Mouse (Mus musculus) thymus, postnatal 4 days (tissue): Measurements from ENCODE around the gene Wbp2.
"Not testable (repeated sequence)": the region's sequence is repeated elsewhere in the genome, so short reads cannot be mapped to it uniquely, and the experiment has no call there.

Experiments
- DNase-seq: peaks from one replicate; pipeline ENCODE4 v3.0.0; 2021

The Wbp2 gene

DNA sequence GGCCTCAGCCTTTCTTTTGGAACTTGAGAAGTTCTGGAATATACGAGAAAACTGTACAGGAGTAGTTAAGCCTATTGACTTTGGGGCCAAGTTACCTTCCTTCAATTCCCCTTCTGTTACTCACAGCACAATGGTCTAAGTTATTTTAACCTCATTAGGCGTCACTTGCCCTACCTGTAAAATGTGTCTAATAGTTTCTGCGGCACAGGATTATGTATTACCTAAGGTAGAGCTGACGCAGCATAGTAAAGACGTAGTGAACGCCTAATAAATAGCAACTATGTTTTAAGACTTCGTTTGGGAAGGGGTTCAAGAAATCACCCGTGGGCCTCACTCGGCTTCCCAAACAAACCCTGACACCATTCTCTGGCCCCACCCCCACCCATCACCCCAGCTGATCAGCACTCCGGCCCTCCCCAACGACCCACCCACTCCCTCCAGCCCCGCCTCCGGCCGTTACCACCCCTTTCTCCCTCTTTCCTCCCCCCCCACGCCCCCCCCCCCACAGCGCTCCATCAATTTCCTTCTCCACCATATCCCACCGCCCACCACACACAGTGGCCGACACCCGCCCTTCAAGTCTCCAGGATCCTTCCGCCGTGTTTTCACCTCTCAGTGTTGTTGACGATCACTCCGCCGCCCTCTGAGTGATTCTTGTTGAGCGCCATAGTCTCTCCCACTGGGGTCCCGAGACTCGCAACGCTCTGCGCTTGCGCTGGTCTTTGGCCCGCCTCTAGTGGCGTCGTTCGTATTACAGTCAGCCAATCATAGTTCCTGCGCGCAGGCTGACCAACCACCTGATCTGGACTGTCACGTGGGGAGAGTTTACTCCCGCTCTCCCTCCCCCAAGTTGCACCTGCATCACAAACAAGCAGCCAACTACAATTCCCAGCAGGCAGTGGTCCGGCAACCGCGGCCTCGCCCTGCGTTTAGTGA is at the start of gene Wbp2:
Gene Wbp2, minus strand, starts transcription at position 738 of the 936 bp plus-strand sequence.
- peak; percentile 97 for DNase-seq

DNA sequence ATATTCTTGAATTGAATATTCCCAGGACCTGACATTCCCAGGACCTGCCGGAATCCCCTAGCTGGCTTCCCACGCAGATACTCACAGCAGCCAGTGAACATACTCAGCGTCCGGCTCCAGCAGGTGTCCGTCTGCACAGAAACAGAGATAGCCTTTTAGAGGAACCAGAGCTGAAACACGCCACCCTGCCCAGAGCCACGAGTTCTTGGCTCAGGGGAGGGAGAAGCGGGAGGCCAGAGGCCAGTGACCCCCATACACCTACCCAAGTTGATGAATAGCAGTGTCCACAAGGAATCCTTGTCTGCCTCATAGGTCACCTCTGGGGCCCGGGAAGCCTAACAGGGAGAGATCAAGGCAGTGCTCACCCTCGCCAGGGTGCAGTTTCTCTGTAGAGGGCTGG is 47.4 kb upstream of the Wbp2 start:
- DNase-seq, result no peak

DNA sequence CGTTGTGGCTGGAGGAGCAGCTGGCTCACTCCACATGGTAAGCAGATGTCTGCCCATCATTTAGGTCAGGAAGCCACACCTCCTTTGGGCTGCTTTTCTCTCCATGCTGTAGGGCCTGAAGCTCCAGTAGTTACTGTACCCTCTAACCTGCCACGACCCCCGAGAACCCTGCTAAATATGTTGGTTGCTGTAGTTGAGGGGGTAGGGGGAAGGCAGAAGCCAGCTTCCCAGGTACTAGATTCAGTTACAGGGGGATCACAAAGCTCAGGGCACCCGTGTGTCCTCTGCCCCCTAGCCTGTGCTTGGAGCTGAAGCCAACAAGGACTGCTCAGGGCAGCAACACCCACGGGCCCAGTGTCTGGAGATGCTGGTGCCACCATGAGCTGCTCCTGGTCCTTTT is 46.7 kb upstream of the Wbp2 start:
- no peak for DNase-seq

DNA sequence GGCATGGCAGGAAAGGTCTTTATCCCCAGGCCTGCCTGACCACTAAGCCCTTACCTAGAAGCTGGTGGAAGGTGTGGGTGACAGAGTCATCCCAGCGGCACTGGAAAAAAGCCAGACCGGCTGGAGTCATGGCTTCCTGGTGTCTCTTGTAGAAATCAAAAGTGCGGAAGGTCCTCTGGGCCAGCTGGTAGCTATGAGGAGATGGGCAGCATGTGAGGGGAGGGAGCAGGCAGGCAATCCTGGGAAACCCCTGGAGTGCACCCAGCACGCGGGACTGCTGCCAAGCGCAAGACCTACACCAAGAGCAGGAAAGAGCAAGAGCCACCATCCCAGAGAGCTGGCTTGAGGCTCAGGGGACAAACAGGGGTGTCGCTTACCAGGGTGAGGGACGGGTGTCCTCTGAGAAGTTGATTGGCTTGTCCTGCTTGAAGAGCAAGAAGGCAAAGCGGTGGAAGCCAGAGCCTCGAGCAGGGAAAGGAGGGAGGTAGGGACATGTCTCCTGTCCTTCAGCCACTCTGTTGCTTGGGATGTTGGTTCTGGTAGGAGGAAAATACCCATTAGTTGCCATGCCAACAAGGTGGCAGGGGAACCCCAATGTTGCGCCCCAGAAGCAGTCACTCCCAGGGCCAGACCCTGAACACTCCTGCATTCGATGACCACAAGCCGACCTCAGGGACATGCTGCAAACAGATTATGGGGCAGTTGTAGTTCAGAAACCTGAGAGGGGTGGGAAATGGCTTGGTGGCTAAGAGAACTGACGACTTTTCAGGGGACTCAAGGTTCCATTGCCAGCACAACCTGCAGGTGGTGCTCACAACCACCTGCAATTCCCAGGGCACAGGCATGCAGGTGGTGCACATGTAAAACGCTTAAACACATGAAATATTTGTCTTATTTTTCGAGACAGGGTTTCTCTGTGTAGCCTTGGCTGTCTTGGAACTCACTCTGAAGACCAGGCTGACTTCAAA is 45.9 kb upstream of the Wbp2 start:
- DNase-seq, result peak; percentile 48

DNA sequence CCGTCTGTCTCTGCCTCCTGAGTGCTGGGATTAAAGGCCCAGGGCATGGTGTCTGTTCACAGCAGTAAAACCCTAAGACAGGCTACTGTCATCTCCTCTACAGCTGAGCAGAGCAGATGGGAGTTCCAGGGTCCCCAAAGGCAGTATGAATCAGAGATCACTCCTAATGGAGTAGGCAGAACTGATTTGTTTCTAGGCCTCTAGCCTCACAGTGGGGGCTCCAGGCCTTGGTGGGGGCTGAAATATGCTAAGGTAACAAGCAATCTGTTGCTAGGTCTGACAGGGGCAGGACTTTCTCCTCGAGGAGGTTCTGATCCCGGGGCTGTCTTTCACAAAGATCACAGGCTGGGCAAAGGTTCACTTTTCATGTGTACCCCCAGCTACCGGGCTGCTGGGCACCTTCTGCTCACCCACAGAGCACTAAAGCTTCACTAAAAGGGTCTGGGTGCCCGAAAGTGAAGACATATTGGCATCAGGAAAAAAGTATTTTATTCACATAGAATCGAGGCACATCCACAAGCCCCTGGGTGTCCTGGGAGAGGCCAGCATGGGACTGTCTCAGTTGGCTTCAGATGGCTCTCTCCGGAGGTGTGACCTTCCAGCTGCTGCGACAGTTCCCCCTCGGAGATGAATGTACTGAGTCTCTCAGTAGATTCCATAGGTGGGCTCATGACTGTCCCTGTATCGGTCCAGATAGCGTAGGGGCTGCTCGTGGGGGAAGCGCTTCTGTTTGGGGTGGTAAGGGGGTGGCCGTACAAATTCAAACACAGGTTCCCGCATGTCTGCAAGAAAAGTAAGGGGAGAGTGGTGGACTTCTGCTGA is 44.8 kb upstream of the Wbp2 start:
- DNase-seq, result no peak

DNA sequence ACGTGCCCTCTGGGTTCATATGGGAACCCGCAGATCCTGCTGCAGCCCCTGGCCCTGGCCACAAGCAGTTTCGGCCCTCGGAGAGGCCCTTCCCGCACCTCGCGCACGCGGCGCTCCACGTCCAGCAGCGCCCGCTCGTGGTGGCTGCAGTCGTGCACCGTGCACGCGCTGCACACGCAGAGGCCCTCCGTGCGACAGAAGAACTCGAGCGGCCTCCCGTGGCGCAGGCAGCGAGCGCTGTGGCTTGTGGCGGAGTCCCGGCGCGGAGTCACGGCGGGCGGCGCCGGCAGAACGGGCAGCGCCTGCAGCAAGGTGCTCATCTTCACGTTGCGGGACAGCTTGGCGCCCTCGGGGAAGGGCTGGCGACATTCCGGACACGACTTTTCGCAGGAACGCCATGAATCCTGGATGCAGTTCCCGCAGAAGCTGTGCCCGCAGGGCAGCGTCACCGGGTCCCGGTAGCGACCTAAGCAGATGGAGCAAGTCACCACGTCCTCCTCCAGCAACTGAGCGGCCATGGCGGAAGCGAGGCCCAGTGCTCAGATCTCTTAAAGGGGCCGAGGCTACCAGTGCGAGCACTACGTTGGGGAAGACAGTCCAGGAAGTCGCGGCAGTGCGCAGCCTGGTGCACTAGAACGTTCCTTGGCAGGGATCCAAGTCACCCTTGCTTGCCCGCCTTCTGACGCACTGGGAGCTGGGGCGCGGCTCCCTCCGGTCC is 43.9 kb upstream of the Wbp2 start, which contains the start of gene Trim65:
Gene Trim65, minus strand, starts transcription at position 641 of the 718 bp plus-strand sequence.
- peak; percentile 93 for DNase-seq

DNA sequence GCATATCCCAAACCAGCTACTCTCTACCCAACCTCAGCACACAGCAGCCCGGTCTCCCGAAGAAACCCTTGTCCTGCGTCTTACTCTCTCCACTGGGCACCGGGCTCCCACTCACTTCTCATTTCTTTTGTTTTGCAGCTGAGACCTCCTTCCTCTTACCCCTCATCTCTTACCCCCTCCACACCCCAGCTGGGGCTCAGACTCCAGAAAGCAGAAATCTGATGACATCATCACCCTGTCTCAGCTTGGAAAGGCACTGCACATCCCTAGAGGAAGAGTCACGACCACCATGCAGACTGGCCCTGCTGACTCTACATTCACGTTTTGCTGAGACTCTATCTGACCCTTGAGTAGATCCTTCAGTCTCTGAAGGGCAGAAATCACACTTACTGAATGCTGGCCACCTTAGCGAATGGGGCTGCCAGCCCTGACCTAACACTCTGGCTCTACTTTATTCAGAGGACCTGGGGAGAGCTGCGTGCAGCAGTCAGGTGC is 43.2 kb upstream of the Wbp2 start:
- peak; percentile 51 for DNase-seq

DNA sequence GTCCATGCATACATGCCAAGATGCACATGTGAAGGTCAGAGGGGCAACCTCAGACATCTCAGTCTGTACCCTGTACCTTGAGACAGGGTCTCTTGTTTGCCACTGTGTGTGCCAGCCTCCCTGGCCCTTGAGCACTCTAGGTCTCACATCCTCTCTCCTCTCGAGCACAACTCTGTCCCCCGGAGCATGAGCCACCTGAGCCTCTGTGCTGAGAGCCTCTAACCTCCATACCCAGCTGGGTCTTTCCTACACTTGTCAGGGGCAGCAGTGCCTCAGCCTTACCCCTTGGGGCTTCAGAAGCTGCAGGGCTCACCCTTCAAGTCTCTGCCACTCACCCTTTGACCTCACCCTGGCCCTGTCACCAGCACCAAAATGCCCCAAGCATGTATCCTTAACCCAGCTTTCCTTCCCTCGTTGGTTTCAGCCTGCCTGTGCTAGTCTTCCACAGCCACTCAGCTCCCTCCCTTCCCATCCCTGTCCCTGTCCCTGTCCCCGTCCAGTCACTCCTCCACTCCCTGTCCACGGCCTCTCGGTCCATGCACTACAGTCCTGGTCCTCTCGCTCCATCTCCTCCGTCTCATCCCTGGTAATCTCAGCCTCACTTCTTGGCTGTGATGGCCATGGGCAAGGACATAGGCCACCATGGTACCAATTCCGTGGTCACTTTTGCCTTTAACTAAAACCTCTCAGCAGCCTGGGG is 42.4 kb upstream of the Wbp2 start:
- DNase-seq, result no peak

DNA sequence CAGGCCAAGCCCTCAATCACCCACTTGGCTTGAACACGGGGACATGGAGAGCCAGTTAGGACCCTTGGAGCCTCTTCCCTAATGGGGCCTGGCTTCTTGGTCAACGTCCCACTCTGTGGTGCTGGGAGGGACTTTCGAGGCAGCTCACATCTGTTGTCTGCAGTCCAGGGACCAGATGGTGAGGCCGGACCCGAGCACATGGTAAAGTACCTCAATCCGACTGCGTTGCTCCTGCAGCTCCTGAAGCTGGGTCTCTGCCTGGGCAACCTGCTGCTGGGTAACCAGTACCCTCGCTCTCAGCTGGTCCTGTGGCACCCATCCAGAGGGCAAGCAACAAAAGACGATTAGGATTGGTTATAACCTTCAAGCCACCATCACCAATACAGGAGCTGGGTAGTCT is 41.2 kb upstream of the Wbp2 start:
- DNase-seq, result no peak

DNA sequence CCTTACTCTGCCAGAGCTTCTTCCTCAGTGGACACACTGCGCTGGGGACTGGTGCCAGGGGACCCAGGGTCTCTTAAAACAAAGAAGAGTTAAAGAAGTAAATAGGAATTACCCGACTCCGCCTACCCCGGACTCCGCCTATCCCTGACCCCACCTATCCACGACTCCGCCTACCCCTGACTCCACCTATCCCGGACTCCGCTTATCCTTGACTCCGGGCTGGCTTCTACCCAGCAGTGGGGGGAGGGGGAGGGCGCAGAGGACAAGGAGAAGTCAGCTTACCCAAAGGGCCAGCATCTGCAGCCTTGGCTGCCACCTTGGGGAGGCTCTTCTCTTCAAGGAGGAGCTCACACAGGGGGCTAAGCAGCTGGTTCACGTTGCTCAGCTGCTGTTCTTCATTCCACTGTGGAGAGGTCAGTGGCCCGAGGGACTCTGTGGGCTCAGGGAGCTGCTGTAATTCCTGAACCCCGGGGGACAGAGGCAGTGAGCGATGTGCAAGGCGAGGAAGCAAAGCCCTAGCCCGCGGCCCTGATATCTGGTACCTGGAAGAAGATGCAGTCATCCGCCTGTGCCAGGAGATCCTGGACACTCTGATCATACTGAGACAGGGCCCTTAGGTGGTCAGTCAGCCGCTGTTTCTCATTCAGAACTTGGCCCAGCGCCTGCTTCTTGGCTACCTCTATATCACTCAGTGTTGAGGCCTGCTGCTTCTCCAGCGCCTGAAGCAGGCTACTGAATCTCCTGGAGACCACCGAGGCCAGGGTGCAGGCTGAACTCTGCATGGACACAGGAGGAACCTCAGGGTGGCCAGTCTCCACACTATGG is 40.6 kb upstream of the Wbp2 start, which contains the start of gene Trim47:
Gene Trim47, minus strand, starts transcription at position 55 of the 825 bp plus-strand sequence.
- no peak for DNase-seq

DNA sequence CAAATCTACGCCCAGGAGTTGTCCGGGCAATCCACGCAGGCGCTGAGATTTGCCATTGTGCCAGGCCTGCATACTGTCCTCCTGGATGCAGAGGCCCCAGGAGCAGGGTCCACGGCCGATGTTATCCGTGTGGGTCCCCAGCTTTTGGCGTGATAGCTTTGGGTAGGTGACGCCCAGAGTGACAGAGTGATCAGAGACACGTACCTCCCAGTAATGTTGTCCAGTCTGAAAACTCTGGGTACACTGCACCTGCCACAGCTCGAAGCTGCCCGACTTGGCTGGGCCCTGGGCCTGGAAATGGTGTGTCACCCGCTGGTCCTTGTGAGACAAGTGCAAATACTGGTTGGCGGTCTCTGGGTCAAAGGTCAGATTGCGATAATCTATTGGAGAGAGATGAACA is 39.5 kb upstream of the Wbp2 start:
- DNase-seq, result no peak

DNA sequence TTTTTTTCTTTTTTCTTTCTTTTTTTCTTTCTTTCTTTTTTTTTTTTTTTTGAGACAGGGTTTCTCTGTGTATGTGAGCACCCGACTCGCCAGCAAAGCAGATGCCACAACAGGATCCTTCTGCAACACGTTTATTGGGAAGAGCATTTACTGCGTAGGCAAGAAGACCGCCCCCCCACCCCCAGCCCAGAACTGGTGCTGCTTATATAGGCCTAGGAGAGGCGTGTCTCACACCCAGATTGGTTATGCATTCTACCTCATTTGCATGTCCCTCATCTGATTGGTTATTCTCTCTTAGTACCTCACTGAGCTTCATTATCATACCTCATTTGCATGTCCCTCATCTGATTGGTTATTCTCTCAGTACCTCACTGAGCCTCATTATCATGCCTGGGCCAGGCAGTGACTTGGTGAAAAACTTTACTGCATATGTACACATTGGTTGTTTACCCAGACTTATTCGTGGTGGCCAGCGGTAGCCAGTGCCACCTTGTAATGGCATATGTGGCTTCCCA is 35.0 kb upstream of the Wbp2 start:
- DNase-seq, result not testable (repeated sequence)

DNA sequence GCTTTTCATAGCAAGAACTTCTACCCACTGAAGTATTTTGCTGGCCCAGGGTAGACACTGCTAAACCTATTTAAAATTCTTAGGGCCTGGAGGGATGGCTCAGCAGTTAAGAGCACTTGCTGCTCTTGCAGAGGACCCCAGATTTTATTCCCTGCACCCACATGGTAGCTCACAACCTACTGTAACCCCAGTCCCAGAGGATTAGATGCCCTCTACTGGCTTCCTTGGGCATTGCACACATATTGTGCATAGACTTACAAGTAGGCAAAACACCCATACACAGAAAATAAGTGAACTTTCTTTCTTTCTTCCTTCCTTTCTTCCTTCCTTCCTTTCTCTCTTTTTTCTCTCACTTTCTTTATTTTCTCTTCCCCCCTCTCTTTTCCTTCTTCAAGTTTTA is 31.0 kb upstream of the Wbp2 start:
- DNase-seq, result peak; percentile 66

DNA sequence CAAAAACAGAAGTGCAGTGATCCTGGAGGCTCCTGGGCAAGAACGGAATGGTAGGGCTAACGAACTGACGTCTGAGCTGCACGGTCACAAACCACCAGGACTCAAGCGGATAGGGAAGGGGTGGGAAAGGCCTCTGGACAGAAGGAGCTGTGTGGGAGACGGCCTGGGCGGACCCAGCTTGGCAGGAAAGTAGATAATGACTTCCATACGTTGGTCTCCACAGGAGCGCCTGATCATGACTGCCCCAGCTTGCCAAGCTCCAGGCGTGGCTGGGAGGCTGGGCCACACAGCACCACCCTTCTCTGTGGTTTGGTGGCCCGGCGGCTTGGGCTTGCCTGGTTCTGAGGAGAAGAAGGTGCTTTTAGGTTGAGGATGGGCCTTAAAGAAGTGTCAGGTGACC is 30.4 kb upstream of the Wbp2 start:
- DNase-seq, result no peak

DNA sequence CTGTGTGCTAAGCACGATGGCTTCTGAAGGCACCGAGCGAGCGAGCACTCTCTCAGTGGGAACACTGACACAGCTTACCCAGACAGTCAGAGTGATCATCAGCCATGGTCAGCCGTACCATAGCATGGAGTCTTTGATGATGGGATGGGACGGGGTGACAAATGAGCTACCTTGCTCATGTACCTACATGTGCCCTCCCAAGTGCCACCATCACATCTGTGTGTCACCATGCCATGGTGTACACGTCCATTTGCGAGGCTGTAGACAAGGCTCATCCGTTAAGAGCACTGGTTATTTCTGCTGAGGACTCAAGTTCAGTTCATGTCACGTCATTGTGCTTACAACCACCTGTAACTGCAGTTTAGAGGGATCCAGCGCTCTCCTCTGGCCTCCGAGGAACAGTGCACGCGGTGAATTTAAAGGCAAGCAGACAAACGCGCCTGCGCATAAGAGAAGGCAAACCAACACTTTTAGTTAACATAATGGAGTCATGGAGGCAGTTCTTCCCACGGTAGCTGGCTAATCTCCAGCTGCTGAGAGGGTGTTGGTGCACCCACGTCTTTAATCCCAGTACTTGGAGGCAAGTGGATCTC is 24.9 kb upstream of the Wbp2 start:
- DNase-seq, result no peak

DNA sequence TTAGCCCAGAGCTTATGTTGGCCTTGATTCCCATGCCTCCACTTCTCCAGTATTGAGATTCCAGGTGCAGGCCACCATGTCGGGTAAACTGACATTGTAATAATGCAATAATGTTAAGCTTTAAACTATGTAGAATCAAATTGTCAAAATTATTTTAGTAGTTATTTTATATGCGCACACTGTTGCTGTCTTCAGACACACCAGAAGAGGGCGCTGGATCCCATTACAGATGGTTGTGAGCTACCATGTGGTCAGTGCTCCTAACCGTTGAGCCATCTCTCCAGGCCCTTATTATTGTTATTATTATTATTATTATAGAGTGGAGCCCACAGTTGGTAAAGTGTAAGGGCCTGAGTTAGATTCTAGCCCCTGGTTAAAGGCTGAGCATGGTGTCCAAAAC is 24.3 kb upstream of the Wbp2 start:
- no peak for DNase-seq

DNA sequence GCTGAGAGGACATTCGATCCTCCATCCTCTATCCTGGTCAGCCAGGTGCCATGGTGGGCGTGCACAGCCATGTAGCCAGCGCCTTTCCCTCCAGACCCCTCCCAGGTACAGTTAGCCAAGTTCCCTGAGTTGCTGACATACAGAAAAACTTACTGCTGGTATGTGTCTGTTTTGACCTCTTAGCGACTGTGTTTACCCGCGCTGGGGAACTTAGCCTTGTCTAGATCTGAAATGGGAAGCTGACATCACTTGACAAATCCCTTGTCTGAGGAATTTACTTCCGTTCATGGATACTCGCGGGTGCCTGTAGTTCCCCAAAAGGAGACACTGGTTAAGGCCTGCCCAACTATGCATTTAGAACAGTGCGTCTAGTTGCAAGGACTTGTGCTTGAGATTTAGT is 23.7 kb upstream of the Wbp2 start:
- DNase-seq, result no peak

DNA sequence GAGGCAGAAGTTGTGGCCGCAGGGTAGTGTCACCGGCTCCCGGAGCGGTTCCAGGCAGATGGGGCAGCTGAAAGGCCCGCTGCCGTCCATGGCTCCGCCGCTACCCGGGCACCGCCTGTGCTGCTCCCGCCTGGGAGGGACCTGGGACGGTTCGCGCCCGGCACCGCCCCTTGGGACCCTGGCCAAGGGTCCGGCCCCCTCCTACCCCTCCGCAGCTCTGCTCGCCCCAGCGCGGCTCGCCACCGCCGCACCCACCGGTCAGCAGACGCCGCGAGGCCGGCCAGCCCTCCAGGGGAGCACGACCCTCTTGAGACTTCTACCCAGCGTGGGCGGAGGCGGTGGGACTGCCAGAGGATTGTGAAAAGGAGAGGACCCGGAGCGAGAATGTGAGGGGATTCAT is 23.3 kb upstream of the Wbp2 start:
- no peak for DNase-seq

DNA sequence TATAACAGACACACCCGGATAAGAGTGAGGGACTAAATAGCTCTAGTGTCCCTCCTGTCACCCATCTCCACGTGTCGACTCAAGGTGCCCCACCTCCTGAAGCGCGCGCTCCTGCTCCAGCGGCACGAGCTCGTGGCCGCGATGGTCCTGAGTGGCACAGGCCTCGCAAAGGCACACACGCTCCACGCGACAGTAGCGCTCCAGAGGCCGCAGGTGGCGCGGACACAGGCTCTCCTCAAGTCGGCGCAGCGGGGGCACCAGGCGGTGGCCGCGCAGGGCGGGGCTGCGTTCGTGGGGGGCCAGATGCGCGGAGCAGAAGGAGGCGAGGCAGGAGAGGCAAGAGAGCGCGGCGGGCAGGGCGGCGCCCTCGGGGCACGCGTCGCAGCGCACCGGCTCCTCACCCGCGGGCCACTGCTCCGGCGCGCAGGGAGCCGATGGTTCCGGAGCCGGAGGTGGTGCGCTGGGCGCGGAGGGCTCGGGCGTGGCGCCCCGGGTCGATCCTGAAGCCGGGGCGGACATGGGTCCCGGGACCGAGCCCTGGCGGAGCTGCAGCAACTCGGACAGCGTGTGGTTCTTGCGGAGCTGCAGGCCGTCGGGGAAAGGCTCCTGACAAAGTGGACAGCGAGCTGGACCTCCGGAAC is 22.8 kb upstream of the Wbp2 start:
- peak; percentile 52 for DNase-seq
